Mouse (Mus musculus) left cerebral cortex, postnatal 4 days (tissue): Measurements from ENCODE around the gene H2-Ob. TPM values are rescaled to one million over a fixed set of nuclear protein-coding genes. Genes with fewer than 3 reads are reported as not detected.
"Not testable (repeated sequence)": the region's sequence is repeated elsewhere in the genome, so short reads cannot be mapped to it uniquely, and the experiment has no call there.

Experiments used
- DNase-seq: peaks from one replicate; pipeline ENCODE4 v3.0.0-alpha.2; 2022
- intact Hi-C: fragments of 180-260 bp; cut with DNase I; formaldehyde crosslinking; loops from one replicate; pipeline ENCODE4 v1.15.1; 2025
- total RNA-seq, 2 experiments: library from RNA; stranded (reverse); gene quantifications; 2 replicates each; pipeline ENCODE4 v1.2.3; 2021

Gene H2-Ob
- total RNA-seq, 2 experiments from 2014 or later, result not detected

GRCm38 (mm10) chr17:34206731-34207130 lies 32.0 kb upstream of the H2-Ob start:
- DNase-seq, result no peak
- intact Hi-C loops, result no loop called here

GRCm38 (mm10) chr17:34207456-34207855 lies 31.2 kb upstream of the H2-Ob start:
- intact Hi-C loops, result no loop called here
- no peak for DNase-seq

GRCm38 (mm10) chr17:34207866-34208265 lies 30.8 kb upstream of the H2-Ob start:
- intact Hi-C loops, result no loop called here
- DNase-seq, result no peak

GRCm38 (mm10) chr17:34208421-34208820 lies 30.3 kb upstream of the H2-Ob start:
- intact Hi-C loops, result no loop called here
- DNase-seq, result no peak

DNA sequence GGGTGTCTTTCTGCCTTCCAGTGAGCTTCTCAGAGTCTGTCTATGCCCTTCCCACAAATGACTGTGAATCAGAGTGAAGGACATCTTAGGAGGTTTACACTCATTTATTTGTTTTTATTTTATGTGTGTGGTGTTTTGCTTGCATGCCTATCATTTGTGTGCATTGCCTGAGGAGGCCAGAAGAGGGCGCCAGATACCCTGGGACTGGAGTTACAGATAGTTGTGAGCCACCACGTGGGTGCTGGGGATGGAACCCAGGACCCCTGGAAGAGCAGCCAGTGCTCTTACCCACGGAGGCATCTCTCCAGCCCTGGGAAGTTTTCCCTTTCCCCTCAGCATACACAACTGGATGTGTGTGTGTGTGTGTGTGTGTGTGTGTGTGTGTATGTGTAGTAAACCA lies 29.0 kb upstream of the H2-Ob start:
- intact Hi-C loops, result no loop called here
- DNase-seq, result no peak

DNA sequence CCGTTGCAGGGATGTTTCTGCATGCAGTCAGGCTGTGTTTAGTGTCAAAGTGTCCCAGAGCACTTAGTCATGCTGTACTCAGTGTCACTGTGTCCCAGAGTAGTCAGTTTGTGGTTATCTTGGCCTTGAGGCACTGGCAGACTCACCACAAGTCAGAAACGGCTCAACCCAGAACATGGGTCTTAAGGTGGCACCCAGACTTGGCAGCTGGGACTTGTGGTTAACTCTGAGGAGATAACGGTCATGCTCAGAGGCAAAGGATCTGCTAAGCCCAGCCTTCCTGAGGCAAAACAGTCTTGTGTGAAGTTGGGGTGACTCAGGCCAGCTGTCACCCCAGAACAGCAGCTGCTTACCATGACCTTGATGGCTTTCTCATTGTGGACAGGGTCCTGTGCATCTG lies 28.1 kb upstream of the H2-Ob start:
- intact Hi-C loops, result no loop called here
- DNase-seq, result no peak

DNA sequence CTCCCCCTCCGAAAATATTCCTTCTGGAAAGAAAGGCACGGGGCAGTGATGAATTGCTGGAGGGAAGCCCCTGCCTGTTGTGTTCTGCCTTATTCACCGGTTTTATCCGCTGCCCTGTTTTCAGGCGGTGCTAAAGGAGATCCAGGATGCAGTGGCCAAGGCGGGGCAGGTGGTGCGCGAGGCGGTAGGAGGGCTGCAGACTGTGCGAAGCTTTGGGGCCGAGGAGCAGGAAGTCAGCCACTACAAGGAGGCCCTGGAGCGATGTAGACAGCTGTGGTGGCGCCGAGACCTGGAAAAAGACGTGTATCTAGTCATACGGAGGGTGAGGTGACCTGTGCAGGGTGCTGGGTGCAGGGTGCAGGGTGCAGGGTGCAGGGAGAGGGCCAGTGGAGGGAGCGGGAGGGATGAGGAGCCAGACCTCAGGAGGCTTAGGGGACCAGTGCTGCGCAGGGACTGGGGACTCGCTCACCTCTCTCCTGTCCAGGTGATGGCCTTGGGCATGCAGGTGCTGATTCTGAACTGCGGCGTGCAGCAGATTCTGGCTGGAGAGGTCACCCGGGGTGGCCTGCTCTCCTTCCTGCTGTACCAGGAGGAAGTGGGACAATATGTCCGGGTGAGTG lies 26.8 kb upstream of the H2-Ob start:
- intact Hi-C loops, result no loop called here
- no peak for DNase-seq

DNA sequence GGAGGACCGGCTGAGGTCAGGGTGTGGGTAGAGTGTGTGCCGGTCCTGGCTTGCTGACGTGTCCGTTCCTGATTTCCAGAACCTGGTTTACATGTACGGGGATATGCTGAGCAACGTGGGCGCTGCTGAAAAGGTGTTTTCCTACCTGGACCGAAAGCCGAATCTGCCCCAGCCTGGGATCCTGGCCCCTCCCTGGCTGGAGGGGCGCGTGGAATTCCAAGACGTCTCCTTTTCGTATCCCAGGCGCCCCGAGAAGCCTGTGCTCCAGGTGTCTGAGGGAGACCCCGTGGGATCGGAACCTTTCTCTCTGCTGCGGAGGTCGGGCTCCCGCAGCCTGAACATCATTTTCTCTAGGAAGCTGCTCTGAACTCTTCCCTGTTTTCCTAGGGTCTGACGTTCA lies 24.8 kb upstream of the H2-Ob start:
- intact Hi-C loops, result no loop called here
- no peak for DNase-seq

- intact Hi-C loops, result no loop called here
- no peak for DNase-seq
Observed at GRCm38 (mm10) chr17:34215176-34215575, 23.5 kb upstream of the H2-Ob start.

DNA sequence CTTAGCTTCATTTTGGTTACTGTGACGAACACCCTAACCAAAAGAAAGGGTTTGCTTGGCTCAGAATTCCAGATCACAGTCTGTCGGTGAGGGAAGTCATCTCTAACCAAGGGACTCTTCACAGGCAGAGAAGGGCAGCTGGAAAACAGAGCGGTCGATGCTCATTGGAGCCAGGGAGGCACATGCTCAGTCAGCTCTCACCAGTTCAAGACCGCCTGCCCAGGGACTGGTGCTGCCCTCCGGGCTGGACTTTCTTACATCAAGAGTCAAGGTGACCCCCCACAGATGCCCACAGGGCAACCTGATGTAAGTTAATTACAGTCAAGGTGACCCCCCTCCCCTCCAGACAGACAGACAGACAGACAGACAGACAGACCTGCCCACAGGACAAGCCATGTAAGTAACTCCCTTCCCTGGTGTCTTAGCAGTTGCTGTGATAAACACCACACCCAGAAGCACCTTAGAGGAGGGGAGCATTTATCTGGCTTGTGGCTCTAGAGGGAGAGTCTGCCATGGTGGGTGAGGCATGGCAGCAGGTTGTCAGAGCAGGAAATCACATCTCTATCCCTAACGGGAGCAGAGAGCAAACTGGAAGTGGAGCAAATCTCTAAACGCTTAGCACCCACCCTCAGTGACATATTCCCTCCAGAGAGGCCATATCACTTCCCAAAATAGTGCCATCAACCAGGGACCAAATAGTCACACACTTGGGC lies 21.3 kb upstream of the H2-Ob start:
- intact Hi-C loops, result no loop called here
- no peak for DNase-seq

GRCm38 (mm10) chr17:34217986-34218385 lies 20.7 kb upstream of the H2-Ob start:
- intact Hi-C loops, result no loop called here

DNA sequence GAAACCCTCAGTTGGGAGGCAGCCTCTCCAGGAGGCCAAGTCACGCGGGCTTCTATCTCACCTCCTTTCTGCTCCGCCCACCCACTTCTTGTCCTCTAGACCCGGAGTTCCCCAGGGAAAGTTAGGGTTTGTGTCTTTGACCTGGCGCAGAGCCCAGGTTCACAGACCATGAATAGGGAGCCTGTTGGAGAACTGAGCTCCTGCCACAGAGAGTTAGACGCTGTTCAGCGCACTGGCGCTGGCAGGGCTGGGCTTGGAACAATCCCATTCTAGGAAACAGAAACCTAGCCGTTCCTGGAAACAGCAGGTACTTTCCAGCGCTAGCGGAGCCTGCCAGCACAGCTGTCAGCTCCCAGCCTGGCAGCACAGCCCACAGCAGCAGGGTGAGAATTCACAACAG lies 20.0 kb upstream of the H2-Ob start:
- intact Hi-C loops, result no loop called here

More at GRCm38 (mm10) chr17:34217986-34218385, 20.7 kb upstream of the H2-Ob start:
- no peak for DNase-seq

GRCm38 (mm10) chr17:34219096-34219495 lies 19.6 kb upstream of the H2-Ob start:
- intact Hi-C loops, result not testable (repeated sequence)
- DNase-seq, result peak; percentile 66

More for the DNA sequence above, 20.0 kb upstream of the H2-Ob start:
- DNase-seq, result peak; percentile 64

DNA sequence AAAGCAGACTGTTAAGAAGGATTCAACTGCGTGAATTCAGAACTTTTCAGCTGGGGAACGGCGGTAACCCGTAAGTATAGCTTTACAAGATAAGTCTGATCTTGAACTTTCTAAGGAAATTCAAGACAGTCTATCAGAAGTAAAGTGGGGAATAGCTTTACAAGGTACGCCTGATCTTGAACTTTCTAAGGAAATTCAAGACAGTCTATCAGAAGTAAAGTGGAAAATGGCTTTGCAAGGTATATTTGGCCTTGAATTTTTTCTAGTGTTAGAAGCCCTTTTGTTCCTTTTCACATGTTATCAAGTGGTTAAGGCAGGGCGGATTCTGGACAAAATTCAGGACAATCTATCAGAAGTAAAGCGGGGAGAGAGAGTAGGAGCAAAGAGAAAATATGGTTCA lies 18.9 kb upstream of the H2-Ob start:
- DNase-seq, intact Hi-C loops: not testable (repeated sequence)

DNA sequence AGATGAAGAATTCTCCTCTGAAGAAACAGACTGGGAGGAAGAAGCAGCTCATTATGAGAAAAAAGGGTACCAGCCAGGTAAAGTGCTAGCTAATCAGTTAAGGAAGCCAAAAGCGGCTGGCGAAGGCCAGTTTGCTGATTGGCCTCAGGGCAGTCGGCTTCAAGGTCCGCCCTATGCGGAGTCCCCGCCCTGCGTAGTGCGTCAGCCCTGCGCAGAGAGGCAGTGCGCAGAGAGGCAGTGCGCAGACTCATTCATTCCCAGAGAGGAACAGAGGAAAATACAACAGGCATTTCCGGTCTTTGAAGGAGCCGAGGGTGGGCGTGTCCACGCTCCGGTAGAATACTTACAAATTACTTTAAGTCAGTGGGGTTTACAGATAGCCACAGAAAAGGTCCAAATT lies 18.3 kb upstream of the H2-Ob start:
- intact Hi-C loops, DNase-seq: not testable (repeated sequence)

DNA sequence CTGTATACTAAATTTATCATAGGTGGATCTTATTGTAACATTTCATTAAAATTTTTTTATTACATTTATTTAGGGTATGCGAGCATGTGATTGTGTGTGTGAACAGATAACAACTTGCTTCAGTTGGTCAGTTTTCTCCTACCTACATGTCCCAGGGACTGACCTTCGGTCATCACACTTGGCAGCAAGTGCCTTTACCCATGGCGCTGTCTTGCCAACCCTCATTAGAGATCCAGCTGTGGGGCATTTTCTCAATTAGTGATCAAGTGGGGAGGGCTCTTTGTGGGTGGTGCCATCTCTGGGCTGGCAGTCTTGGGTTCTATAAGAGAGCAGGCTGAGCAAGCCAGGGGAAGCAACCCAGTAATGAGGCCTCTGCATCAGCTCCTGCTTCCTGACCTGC lies 13.9 kb upstream of the H2-Ob start:
- no peak for DNase-seq
- intact Hi-C loops, result no loop called here

DNA sequence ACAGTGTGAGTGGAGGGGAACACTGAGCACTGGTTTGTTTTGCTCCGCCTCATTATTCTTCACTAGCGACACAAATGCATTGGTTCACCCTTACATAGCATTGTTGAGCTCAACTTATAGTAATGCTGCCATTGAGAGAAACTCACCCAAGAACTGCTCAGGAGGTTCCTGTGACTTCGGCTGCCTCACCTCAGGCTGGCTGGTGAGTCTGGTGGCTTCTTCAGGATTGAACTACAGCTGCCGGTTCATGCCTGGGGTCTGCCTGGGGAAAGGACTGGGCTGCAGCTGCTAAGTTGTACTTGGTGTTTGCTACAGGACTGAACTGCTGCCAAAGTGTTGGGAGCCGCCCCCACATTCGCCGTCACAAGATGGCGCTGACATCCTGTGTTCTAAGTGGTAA lies 13.3 kb upstream of the H2-Ob start:
- DNase-seq, result no peak
- intact Hi-C loops, result no loop called here

GRCm38 (mm10) chr17:34225911-34226310 lies 12.8 kb upstream of the H2-Ob start:
- DNase-seq, intact Hi-C loops: not testable (repeated sequence)

GRCm38 (mm10) chr17:34230971-34231370 lies 7.7 kb upstream of the H2-Ob start:
- DNase-seq, intact Hi-C loops: not testable (repeated sequence)

DNA sequence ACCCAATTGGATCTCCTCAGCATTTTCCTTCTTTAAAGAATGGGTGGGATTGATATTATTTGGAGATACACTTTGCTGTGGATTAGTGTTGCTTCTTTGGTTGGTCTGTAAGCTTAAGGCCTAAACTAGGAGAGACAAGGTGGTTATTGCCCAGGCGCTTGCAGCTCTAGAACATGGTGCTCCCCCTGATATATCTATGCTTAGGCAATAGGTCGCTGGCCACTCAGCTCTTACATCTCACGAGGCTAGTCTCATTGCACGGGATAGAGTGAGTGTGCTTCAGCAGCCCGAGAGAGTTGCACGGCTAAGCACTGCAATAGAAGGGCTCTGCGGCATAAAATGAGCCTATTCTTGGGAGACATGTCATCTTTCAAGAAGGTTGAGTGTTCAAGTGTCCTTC lies 6.7 kb upstream of the H2-Ob start:
- intact Hi-C loops, DNase-seq: not testable (repeated sequence)

- DNase-seq, result peak; percentile 67
- intact Hi-C loops, result loop anchor here (5.0 kb wide), 1 partner anchor 63 kb away; no protein-coding TSS in a partner anchor
Observed at GRCm38 (mm10) chr17:34234926-34235325, 3.8 kb upstream of the H2-Ob start.

DNA sequence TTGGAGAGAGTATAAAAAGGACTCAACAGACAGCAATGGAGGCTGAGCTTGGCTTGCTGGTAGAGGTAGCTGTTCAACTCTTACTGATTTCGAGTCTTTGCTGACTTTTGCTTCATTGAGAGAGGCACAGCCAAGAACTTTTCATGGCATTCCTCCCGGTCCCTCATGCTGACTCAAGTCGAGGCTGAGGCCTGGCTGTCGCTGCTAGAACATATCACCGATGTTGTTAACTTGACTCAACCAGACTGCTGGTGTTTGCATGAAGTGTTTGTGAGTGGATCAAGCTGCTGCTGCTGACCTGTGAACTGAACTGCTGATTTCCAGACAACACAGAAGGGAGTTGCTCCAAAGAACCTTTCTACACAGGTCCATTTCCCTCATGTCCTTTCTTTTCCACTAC lies 2.0 kb upstream of the H2-Ob start:
- DNase-seq, result no peak
- intact Hi-C loops, result loop anchor here (5.0 kb wide), 1 partner anchor 64 kb away; no protein-coding TSS in a partner anchor
